Mouse (Mus musculus): Measurements from ENCODE around the gene Myadml2.
A peak's percentile ranks its signal among the peaks of the same experiment; 100 is the strongest.

The Myadml2 gene

GRCm38 (mm10) chr11:120630401-120630871 is 17.5 kb downstream of the Myadml2 start:
- Histone ChIP-seq H3K9me3 (ENCODE audit: low read length) (no peaks in the 10 kb centered on the region), H3K27me3 (ENCODE audit: insufficient read depth, low read length) (no peaks in the 10 kb centered on the region), H3K4me3 (replicated peaks; ENCODE audit: low read length) (peak overlapping the region; percentile 95), H3K4me1 (replicated peaks; ENCODE audit: low read depth, low read length) (peaks cover 88% of the 10 kb centered on the region), H3K36me3 (ENCODE audit: insufficient read depth, low read length) (peaks cover 54% of the 10 kb centered on the region)
- TF ChIP-seq NANOG (IDR thresholded peaks at IDR 0.05; ENCODE audit: borderline replicate concordance, low read length) = no peak
- TF ChIP-seq POU5F1 (IDR thresholded peaks at IDR 0.05; ENCODE audit: borderline replicate concordance, low read length) = no peak
- no peak for TF ChIP-seq CTCF (conservative IDR thresholded peaks at IDR 0.05; ENCODE audit: low read length)

GRCm38 (mm10) chr11:120629911-120630310 is 18.0 kb downstream of the Myadml2 start:
- TF ChIP-seq CTCF (conservative IDR thresholded peaks at IDR 0.05; ENCODE audit: low read length) = no peak
- no peak for TF ChIP-seq POU5F1 (IDR thresholded peaks at IDR 0.05; ENCODE audit: borderline replicate concordance, low read length)
- TF ChIP-seq NANOG (IDR thresholded peaks at IDR 0.05; ENCODE audit: borderline replicate concordance, low read length) = no peak
- no peaks in the 10 kb centered on the region for H3K27me3 ChIP-seq (ENCODE audit: insufficient read depth, low read length)
- peaks cover 88% of the 10 kb centered on the region for H3K4me1 ChIP-seq (replicated peaks; ENCODE audit: low read depth, low read length)
- no peaks in the 10 kb centered on the region for H3K9me3 ChIP-seq (ENCODE audit: low read length)
- peak overlapping the region; percentile 95 for H3K4me3 ChIP-seq (replicated peaks; ENCODE audit: low read length)
- peaks cover 57% of the 10 kb centered on the region for H3K36me3 ChIP-seq (ENCODE audit: insufficient read depth, low read length)

GRCm38 (mm10) chr11:120629341-120629730 is 18.6 kb downstream of the Myadml2 start:
- H3K4me3 ChIP-seq (replicated peaks; ENCODE audit: low read length) = peak overlapping the region; percentile 95
- no peak for TF ChIP-seq NANOG (IDR thresholded peaks at IDR 0.05; ENCODE audit: borderline replicate concordance, low read length)
- TF ChIP-seq POU5F1 (IDR thresholded peaks at IDR 0.05; ENCODE audit: borderline replicate concordance, low read length) = no peak
- no peak for TF ChIP-seq CTCF (conservative IDR thresholded peaks at IDR 0.05; ENCODE audit: low read length)
- H3K36me3 ChIP-seq (ENCODE audit: insufficient read depth, low read length) = peaks cover 57% of the 10 kb centered on the region
- peaks cover 82% of the 10 kb centered on the region for H3K4me1 ChIP-seq (replicated peaks; ENCODE audit: low read depth, low read length)
- H3K27me3 ChIP-seq (ENCODE audit: insufficient read depth, low read length) = no peaks in the 10 kb centered on the region
- no peaks in the 10 kb centered on the region for H3K9me3 ChIP-seq (ENCODE audit: low read length)

GRCm38 (mm10) chr11:120628601-120629340 is 19.2 kb downstream of the Myadml2 start:
- Histone ChIP-seq H3K4me3 (replicated peaks; ENCODE audit: low read length) (peak overlapping the region; percentile 95), H3K36me3 (ENCODE audit: insufficient read depth, low read length) (peaks cover 57% of the 10 kb centered on the region), H3K4me1 (replicated peaks; ENCODE audit: low read depth, low read length) (peaks cover 82% of the 10 kb centered on the region), H3K9me3 (ENCODE audit: low read length) (no peaks in the 10 kb centered on the region), H3K27me3 (ENCODE audit: insufficient read depth, low read length) (no peaks in the 10 kb centered on the region)
- no peak for TF ChIP-seq NANOG (IDR thresholded peaks at IDR 0.05; ENCODE audit: borderline replicate concordance, low read length)
- TF ChIP-seq POU5F1 (IDR thresholded peaks at IDR 0.05; ENCODE audit: borderline replicate concordance, low read length) = no peak
- TF ChIP-seq CTCF (conservative IDR thresholded peaks at IDR 0.05; ENCODE audit: low read length) = no peak

GRCm38 (mm10) chr11:120627468-120628300 is 20.3 kb downstream of the Myadml2 start:
- Histone ChIP-seq H3K4me1 (replicated peaks; ENCODE audit: low read depth, low read length) (peaks cover 86% of the 10 kb centered on the region), H3K4me3 (replicated peaks; ENCODE audit: low read length) (peak overlapping the region; percentile 37), H3K36me3 (ENCODE audit: insufficient read depth, low read length) (peaks cover 67% of the 10 kb centered on the region), H3K27me3 (ENCODE audit: insufficient read depth, low read length) (no peaks in the 10 kb centered on the region), H3K9me3 (ENCODE audit: low read length) (no peaks in the 10 kb centered on the region)
- no peak for TF ChIP-seq POU5F1 (IDR thresholded peaks at IDR 0.05; ENCODE audit: borderline replicate concordance, low read length)
- no peak for TF ChIP-seq NANOG (IDR thresholded peaks at IDR 0.05; ENCODE audit: borderline replicate concordance, low read length)
- no peak for TF ChIP-seq CTCF (conservative IDR thresholded peaks at IDR 0.05; ENCODE audit: low read length)

- TF ChIP-seq CTCF (conservative IDR thresholded peaks at IDR 0.05; ENCODE audit: low read length) = no peak
- peak overlapping the region; percentile 37; the same call in 1 of the 2 replicates for H3K4me3 ChIP-seq (replicated peaks; ENCODE audit: low read length)
- peaks cover 85% of the 10 kb centered on the region for H3K4me1 ChIP-seq (replicated peaks; ENCODE audit: low read depth, low read length)
These were observed 21.0 kb downstream of the Myadml2 start for GRCm38 (mm10) chr11:120626785-120627467.

GRCm38 (mm10) chr11:120625152-120625775 is 22.7 kb downstream of the Myadml2 start, which contains the start of gene Sirt7:
Gene Sirt7 (minus strand): TSS chr11:120625240.
- Histone ChIP-seq H3K4me1 (replicated peaks; ENCODE audit: low read depth, low read length) (peaks cover 83% of the 10 kb centered on the region), H3K27me3 (ENCODE audit: insufficient read depth, low read length) (no peaks in the 10 kb centered on the region), H3K4me3 (replicated peaks; ENCODE audit: low read length) (peak within 1 kb of the TSS; percentile 98), H3K36me3 (ENCODE audit: insufficient read depth, low read length) (peaks cover 79% of the 10 kb centered on the region), H3K9me3 (ENCODE audit: low read length) (no peaks in the 10 kb centered on the region)
- no peak for TF ChIP-seq POU5F1 (IDR thresholded peaks at IDR 0.05; ENCODE audit: borderline replicate concordance, low read length)
- no peak for TF ChIP-seq NANOG (IDR thresholded peaks at IDR 0.05; ENCODE audit: borderline replicate concordance, low read length)

More at GRCm38 (mm10) chr11:120626785-120627467, 21.0 kb downstream of the Myadml2 start:
- Histone ChIP-seq H3K9me3 (ENCODE audit: low read length) (no peaks in the 10 kb centered on the region), H3K36me3 (ENCODE audit: insufficient read depth, low read length) (peaks cover 73% of the 10 kb centered on the region), H3K27me3 (ENCODE audit: insufficient read depth, low read length) (no peaks in the 10 kb centered on the region)
